Mouse (Mus musculus): Measurements from ENCODE around the gene Rps8.

- TF ChIP-seq POLR2A (IDR thresholded peaks at IDR 0.05; ENCODE audit: control insufficient read depth, low read depth, low read length) (no peak), CTCF (IDR thresholded peaks at IDR 0.05; ENCODE audit: control insufficient read depth, insufficient read depth, insufficient replicate concordance, low read depth, low read length) (no peak)
These were observed 15.4 kb downstream of the Rps8 start for GRCm38 (mm10) chr4:117140613-117141012.

Data from testis, adult 2 months (tissue).